7 mouse cellular contexts compared by ENCODE assay signal in the genomic region with DNA sequence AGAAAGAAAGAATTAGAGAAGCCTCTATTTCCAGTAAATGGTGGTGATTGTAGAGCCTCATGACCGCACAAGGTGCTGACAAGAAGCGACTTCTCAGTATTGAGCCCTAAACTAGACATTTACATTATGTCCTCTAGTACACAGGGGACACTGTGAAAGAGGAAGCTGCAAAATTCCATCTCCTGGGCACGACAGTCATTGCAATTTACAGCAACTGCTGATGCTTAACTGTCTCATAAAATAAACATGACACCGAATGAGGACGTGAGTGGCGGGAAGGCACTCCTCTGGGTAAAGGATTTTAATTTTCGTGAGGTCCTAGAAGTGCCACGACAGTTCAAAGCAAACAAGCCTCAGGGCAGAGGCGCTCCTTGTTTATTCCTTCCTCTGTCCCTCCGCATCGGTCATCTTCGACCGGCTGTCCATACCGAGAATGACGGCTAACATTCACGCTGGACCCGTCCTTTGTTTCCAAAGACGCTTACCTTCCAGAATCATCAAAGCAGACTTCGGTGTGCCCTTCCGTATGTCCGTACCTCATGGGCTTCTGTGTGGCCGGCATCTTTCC. TPM values are rescaled to one million over a fixed set of nuclear protein-coding genes. Genes with fewer than 3 reads are reported as not detected.
DNase-seq lines count a peak whose midpoint lies in the region; ATAC-seq and TF ChIP-seq lines count a peak whose summit lies in the region.

No protein-coding gene starts in this region.

- H3K36me3 ChIP-seq in hindbrain, embryonic 10.5 days: peaks cover 43% of the 10 kb centered on the region
- no peaks in the 10 kb centered on the region for H3K36me3 ChIP-seq in lung, postnatal 0 days (ENCODE audit: insufficient read depth, low read length)
- H3K36me3 ChIP-seq in stomach, embryonic 16.5 days (ENCODE audit: control insufficient read depth, insufficient read depth, low read length): no peaks in the 10 kb centered on the region

- peak overlapping the region; percentile 83 for H3K4me3 ChIP-seq in hindbrain, embryonic 10.5 days
- peak overlapping the region; percentile 82 for H3K4me3 ChIP-seq in lung, postnatal 0 days (ENCODE audit: low read depth, low read length)
- peak overlapping the region; percentile 92 for H3K4me3 ChIP-seq in stomach, embryonic 16.5 days (replicated peaks; ENCODE audit: low read length)

- no peaks in the 10 kb centered on the region for H3K9me3 ChIP-seq in hindbrain, embryonic 10.5 days
- no peaks in the 10 kb centered on the region for H3K9me3 ChIP-seq in lung, postnatal 0 days (ENCODE audit: low read length)
- H3K9me3 ChIP-seq in stomach, embryonic 16.5 days (replicated peaks; ENCODE audit: control insufficient read depth, low read length): no peaks in the 10 kb centered on the region

- no peak for TF ChIP-seq CTCF in lung, postnatal 0 days (IDR thresholded peaks at IDR 0.05)

- 2% methylated on average over 22 of the region's 22 CpGs for WGBS in hindbrain, embryonic 10.5 days
- 1% methylated on average over 22 of the region's 22 CpGs for WGBS in lung, postnatal 0 days
- under 1% methylated on average over 22 of the region's 22 CpGs for WGBS in stomach, embryonic 16.5 days

- H3K4me2 ChIP-seq in lung, postnatal 0 days (replicated peaks; ENCODE audit: low read depth, low read length): peak overlapping the region; percentile 81
- H3K4me2 ChIP-seq in stomach, embryonic 16.5 days (ENCODE audit: low read depth, low read length): peak overlapping the region; percentile 78

- TF ChIP-seq EP300 in lung, postnatal 0 days (IDR thresholded peaks at IDR 0.05): no peak

- peak; percentile 20 to 34 for DNase-seq in spleen, postnatal 36 days (ENCODE audit: low spot score in 2 of 2)
- DNase-seq in spleen, adult 12 weeks (ENCODE audit: low spot score): no peak
- peak; percentile 48 for DNase-seq in c-Kit-positive CD71-positive TER-119-positive erythroid progenitor cells, embryonic 14.5 days (ENCODE audit: low spot score)
- DNase-seq in hindbrain, embryonic 10.5 days (ENCODE audit: low spot score): no peak
- DNase-seq in lung, postnatal 0 days (ENCODE audit: low spot score): peak; percentile 24
- DNase-seq in gastrocnemius, postnatal 10 days: no peak

- peak overlapping the region; percentile 51 for H3K9ac ChIP-seq in lung, postnatal 0 days (replicated peaks; ENCODE audit: low read depth)
- H3K9ac ChIP-seq in stomach, embryonic 16.5 days (ENCODE audit: low read length): peak overlapping the region; percentile 94

- no peak for ATAC-seq in lung, postnatal 0 days
- no peak for ATAC-seq in stomach, embryonic 16.5 days (ENCODE audit: insufficient read depth, low FRiP score)

- no peaks in the 10 kb centered on the region for H3K27me3 ChIP-seq in hindbrain, embryonic 10.5 days (ENCODE audit: insufficient read depth, poor library complexity, severe bottlenecking)
- H3K27me3 ChIP-seq in lung, postnatal 0 days (replicated peaks; ENCODE audit: insufficient read depth, low read length): no peaks in the 10 kb centered on the region
- H3K27me3 ChIP-seq in stomach, embryonic 16.5 days (ENCODE audit: control insufficient read depth, insufficient read depth, low read length): no peaks in the 10 kb centered on the region

- peak overlapping the region; percentile 97 for H3K27ac ChIP-seq in hindbrain, embryonic 10.5 days
- peak overlapping the region; percentile 27; the same call in 1 of the 2 replicates for H3K27ac ChIP-seq in lung, postnatal 0 days (ENCODE audit: low read length)
- peak overlapping the region; percentile 58; the same call in 1 of the 2 replicates for H3K27ac ChIP-seq in stomach, embryonic 16.5 days (ENCODE audit: low read length)

- peaks cover 22% of the 10 kb centered on the region for H3K4me1 ChIP-seq in hindbrain, embryonic 10.5 days (replicated peaks)
- no peaks in the 10 kb centered on the region; the same call in 1 of the 2 replicates for H3K4me1 ChIP-seq in lung, postnatal 0 days (ENCODE audit: insufficient read depth, low read depth, low read length)
- H3K4me1 ChIP-seq in stomach, embryonic 16.5 days (ENCODE audit: control insufficient read depth, insufficient read depth, low read length): peaks cover 8% of the 10 kb centered on the region

RNA-seq across cellular contexts. Expression of a gene that starts 0.5 kb away (rescaled TPM):
- polyA plus RNA-seq in hindbrain, embryonic 10.5 days (2016; fragmentation: Nextera tagmentation; extraction: Ambion mirVana): 36.9 and 54.8 TPM in 2 replicates
- polyA plus RNA-seq in lung, postnatal 0 days (2015; fragmentation: Nextera tagmentation; extraction: Ambion mirVana): 2.7 and 3.0 TPM in 2 replicates
- 23.4 and 25.6 TPM in 2 replicates for polyA plus RNA-seq in stomach, embryonic 16.5 days (2015; fragmentation: Nextera tagmentation; extraction: Ambion mirVana)
- 1 to 10 TPM; 3.4 to 5.9 TPM for total RNA-seq in gastrocnemius, postnatal 10 days (2021)

RNA-seq across cellular contexts. Expression of a gene that starts 0.6 kb away (rescaled TPM):
- polyA plus RNA-seq in hindbrain, embryonic 10.5 days (2016; fragmentation: Nextera tagmentation; extraction: Ambion mirVana): 4.2 and 4.6 TPM in 2 replicates
- 2.5 and 3.3 TPM in 2 replicates for polyA plus RNA-seq in lung, postnatal 0 days (2015; fragmentation: Nextera tagmentation; extraction: Ambion mirVana)
- polyA plus RNA-seq in stomach, embryonic 16.5 days (2015; fragmentation: Nextera tagmentation; extraction: Ambion mirVana): 2.8 and 3.2 TPM in 2 replicates
- total RNA-seq in gastrocnemius, postnatal 10 days (2021): 10 to 100 TPM in 1 of 2 experiments, 1 to 10 TPM in 1; 8.7 to 10.8 TPM

RNA-seq across cellular contexts. Expression of a gene that starts 21.9 kb away (rescaled TPM):
- 72.0 and 104 TPM in 2 replicates for polyA plus RNA-seq in hindbrain, embryonic 10.5 days (2016; fragmentation: Nextera tagmentation; extraction: Ambion mirVana)
- 19.9 and 23.9 TPM in 2 replicates for polyA plus RNA-seq in lung, postnatal 0 days (2015; fragmentation: Nextera tagmentation; extraction: Ambion mirVana)
- polyA plus RNA-seq in stomach, embryonic 16.5 days (2015; fragmentation: Nextera tagmentation; extraction: Ambion mirVana): 61.0 and 63.3 TPM in 2 replicates
- 10 to 100 TPM; 39.2 to 50.4 TPM for total RNA-seq in gastrocnemius, postnatal 10 days (2021)

Comparison
In these comparisons a context has a peak if more than half of its experiments do, and no peak if none do; other contexts are left out.
1. DNase-seq: peak in spleen, postnatal 36 days (2 of 2), c-Kit-positive CD71-positive TER-119-positive erythroid progenitor cells, embryonic 14.5 days (single experiment) and lung, postnatal 0 days (single experiment); none in spleen, adult 12 weeks (single experiment), hindbrain, embryonic 10.5 days (single experiment) and gastrocnemius, postnatal 10 days (single experiment).
2. H3K27ac ChIP-seq: peak in every context shown above with its lines; median percentile 97 in hindbrain, embryonic 10.5 days; 58 in stomach, embryonic 16.5 days; 27 in lung, postnatal 0 days.
3. Peak in every context shown above with its lines, with median percentiles within 50 percentile points of each other: H3K4me3 ChIP-seq.